Mouse (Mus musculus) brain, adult 2 months (tissue): ENCODE data around the gene Rnf26.

ENCODE experiments used
- DNase-seq: peaks from one replicate; pipeline ENCODE4 v3.0.0; 2011; ENCODE audit warnings: low read depth, low spot score

The Rnf26 gene

DNA sequence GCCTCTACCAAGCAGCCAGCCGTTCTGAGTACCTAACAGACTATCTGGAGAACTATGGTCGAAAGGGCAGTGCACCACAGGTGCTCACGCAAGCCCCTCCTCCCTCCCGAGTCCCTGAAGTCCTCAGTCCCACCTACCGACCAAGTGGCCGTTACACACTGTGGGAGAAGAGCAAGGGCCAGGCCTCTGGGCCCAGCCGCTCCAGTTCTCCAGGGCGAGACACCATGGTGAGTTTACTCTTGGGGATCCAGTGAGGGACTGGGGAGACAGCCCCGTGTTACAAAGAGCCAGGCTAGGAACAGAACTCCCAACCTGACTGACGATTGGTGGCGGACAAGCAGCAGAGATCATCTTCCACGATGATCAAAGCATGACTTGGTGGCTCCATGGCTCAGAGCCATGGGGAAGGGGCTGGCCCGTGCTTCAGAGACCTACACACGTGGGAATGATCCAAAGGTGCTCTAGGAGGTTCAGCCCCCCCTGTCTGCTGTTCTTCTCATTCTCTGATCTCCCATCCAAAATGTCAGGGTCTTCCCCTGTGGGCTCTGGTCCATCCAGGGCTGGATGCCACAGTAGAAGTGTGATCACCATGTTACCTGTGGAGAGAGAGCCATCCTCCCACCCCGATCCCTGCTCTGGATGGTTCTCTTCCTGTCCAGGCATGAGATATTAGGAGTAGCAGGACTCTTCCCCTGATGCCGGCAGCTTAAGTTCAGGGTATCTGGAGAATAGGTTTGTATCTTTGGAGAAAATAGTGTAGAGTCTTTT, 37.1 kb downstream of the Rnf26 start:
- no peak for DNase-seq

DNA sequence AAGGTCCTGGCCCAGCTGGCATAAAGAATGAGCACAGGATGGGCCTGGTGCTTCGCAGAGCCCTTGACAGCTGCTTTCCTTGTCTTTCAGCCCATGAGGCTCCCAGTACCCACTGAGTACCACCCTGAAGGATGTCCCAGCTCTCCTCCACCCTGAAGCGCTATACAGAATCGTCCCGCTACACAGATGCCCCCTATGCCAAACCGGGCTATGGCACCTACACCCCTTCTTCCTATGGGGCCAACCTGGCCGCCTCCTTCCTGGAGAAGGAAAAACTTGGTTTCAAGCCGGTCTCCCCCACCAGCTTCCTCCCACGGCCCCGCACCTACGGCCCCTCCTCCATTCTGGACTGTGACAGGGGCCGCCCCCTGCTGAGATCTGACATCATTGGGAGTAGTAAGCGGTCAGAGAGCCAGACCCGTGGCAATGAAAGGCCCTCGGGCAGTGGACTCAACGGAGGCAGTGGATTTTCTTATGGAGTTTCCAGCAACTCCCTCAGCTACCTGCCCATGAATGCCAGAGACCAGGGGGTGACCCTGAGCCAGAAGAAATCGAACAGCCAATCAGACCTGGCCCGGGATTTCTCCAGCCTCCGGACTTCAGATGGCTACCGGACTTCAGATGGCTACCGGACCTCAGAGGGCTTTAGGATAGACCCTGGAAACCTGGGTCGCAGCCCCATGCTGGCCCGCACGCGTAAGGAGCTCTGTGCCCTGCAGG, 37.9 kb downstream of the Rnf26 start:
- DNase-seq: no peak

DNA sequence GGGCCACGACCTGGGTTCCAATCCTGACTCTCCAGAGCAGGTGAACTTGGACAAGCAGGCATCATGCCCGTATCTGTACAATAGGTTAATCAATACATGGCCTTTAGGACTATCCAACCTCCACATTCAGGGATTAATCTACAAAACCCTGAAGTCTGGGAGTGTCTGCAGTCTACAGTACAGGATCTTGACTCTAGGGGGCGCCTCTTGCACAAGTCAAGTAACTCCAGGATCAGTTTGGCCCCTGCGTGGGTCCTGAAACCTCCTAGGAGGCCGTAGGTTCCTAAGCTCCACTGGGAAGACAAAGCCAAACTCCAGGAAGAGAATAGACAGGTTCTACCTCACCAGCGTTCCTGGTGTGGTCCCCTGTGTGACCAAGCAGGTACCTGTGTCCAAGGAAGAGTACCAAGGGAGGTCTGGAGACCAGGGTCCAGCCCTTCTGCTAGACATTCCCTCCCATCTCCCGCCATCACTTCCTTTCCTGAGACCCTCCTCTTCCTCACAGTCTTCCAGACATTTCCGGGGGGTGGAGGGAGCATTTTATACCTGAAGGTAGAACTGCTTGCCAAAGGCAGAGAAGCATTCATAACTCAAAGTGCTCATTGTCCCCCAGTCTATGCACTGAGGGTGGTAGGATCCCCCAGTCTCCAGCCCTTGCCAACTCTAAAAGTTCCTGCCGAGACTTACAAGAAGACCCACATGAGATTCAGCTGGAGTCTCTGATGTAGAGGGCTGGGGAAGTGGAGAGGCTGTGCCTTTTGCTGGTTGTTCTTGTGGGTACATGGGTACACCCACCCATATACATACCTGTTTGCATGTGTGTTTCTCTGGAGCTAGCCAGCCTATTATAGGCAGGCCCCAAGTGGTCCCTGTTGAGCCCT, 38.7 kb downstream of the Rnf26 start:
- DNase-seq: peak; percentile 82

DNA sequence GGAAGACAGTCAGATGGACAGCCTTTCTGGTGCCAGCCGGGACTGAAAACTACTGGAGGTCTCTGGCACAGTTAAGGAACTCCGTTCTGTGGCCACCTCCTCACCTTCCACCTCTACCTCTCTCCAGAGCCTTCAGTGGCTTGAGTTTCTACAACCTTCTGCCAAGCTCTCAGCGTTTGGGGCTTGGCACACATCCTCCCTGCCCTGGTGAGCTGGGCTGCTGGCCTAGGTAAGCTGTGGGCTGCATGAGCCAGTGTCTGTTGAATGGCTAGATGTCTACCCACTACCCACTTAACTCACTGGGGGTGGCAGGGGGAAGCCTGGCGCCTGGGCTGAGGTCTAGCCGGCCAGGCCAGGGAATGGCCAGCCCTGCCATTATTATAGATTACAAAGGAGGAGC, 40.2 kb downstream of the Rnf26 start:
- peak; percentile 71 for DNase-seq

DNA sequence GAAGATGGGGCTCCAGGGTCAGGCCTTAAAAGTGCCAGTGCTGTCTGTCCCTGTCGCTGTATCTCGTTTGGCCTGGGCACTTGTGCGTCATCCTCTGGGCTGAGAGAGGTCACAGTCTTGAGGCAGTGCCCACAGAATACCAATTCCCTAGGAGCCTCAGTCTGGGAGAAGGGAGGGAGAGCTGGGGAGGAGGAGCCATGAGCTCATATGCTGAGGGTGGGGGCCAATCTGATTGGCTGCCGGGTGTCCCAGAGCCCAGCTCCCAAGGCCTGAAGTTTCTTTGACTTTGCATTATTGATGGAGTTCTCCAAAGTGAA, 40.8 kb downstream of the Rnf26 start:
- DNase-seq: peak; percentile 81

DNA sequence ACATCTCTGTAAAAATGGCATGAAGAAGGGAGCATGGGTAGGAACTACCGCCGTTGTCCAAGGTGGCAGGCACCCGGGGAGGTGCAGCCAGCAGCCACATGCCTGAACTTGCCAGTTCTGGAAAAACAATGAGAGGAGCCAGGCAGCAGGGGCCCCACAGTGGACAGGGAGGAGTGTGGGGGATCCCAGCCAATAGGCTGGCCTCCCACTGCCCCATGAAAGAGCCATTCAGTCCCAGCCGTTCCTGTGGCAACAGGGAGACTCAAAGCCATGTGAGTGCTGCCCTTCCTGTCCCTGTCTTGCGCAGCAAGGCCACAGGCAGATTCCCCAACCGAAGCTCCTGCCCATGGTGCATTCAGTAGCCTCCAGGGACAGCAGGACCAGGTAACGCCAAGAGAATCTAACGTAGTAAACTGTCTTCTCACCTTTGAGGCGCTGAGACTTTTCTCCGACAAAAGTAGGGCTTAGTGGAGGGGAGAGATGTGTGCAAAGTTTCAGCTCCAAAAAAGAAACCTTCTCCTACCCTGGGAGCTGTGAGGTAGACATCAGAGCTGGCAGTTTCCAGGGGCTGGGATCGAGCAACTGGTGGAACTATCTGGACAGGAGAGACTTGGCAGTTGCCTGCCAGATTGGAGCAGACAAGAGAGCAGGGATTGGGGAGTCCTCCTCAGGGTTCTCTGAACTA, 41.3 kb downstream of the Rnf26 start:
- peak; percentile 90 for DNase-seq

DNA sequence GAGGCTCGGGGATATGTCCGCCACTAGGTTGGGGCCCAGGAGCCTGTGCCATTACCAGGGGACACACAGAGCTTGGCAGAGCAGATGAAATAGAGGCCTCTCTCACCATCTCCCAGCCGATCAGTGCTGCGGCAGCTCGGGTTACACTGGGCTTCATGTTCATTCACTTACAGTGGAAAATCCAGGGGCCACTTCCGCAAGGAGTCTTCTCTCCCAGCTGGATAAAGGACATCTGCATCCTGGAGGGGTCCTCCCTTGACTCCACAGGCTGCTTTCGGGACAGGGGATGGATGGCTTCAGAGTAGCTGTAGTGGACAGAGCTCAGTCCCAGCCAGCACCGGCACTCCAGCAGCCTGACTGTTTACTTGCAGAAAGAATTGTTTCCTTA, 42.5 kb downstream of the Rnf26 start:
- DNase-seq: no peak

DNA sequence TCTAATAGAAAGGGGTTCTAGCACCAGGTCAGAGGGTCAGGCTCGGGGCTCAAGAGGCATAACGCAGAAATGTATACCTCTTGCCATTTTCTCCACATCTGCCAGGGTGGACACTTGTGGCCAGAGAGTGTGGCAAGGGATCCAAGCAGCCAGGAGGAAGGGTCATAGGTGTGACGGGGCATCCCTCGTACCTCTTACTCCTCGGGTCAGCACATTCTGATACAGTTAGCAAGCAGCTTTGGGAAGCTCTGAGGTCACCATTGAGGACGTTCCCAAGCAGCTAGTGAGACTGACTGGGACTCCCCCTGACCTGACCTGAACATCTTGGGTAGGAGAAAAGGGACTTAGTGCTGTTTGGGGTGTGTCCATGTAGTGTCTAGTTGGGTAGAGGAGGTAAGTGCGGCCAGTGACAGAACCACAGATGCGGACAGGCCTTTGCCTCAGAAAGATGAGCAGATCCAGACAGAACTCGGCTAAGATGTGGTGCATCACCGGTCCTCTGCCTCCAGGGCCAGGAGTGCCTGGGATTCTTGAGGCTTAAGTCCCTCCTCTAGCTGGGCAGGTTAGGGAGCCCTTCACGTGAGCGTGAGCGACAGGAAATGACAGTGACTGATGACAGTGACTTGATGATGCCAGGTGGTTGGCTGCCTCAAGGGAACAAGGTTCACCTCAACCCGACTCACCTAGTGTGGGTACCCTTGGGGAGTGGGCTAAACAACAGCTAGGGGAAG, 43.0 kb downstream of the Rnf26 start:
- no peak for DNase-seq

DNA sequence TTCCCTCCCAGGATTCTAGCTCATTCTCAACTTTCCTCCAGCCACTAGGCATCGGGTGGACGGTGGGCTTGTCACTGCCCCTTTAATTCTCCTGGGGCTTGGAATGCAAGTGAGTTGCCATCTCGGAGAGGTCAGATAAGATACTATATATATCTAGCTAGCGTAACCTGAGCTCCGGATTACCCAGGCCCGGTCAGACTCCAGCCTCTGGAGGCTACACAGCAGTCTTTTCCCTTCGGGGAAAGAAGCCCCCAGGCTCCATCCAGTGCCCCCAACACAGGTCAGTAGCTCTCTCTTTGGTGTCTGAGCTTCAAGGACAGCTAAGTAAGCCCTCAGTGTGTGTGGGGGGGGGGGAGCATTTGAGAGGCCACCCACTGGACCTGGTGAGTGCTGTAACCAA, 44.1 kb downstream of the Rnf26 start:
- no peak for DNase-seq

DNA sequence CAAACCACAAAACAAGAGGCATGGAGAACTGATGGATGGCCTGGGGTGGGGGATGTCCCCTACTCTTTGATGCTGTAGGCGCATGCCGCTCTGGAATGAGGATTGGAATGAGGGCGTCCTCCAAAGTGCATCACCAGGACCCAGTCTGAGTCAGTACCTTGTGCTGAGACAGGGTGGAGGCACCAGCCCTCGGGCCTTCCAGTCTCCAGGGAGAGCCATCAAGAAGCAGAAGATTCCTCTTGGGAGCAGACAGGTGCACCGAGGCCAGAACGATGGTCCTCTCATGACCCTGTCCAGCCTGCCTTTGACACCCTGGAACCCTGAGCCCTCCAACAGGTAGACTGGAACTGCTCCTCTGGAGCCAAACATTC, 45.4 kb downstream of the Rnf26 start:
- DNase-seq: no peak

DNA sequence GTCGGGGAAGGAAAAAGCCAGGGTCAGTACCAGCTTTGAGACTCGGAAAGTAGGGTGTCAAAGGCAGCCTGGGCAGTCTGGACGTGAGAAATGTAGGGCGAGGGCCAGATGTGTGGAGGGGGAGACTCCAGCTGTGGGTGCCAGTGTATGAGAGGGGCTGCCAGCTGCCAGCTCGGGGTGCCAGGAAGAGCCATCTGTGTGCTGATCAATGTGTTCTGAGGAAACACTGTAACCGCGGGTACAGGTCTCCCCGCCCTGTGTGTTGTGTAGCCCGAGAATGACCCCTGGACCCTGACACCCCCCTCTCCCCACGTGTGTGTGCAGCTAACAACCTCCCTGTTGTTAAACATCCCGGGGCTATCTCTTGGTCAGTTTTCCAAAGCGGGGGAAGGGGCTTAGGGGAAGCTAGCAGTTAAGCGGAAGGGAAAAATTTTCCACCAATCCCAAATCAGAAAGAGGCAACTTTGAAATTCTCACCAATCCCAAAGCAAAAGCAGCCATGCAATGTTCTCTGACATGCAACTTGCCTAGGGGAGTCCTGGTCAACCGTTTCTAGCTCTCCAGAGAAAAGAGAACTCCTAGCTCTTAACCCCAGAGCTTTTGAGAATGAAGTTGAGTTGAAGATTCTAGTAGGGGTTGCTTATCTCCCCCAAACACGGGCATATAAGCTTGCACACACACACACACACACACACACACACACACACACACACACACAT, 45.9 kb downstream of the Rnf26 start:
- peak; percentile 69 for DNase-seq

DNA sequence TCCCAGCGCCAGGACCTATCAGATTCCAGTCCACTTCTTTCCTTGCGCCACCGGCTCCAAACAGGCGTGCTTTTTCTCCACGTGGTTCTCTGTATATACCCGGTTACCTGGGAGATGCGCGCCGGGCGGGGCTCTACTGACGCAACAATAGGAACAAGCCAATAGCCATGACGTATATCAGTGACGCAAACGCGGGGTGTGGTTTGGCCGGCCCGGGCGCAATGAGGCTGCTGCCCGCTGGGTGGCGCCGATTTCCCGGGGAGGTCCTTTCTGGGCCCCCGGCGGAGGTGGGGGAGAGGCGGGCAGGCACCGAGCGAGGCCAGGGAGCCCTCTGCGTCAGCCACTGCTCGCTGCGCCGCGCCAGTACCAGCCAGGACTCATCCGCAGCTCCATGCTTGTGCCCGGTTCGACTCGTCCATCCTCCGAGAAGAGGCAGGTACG, 46.5 kb downstream of the Rnf26 start, which contains the start of gene Usp2:
TSS of gene Usp2 (plus strand) at position 237 of the 441 bp plus-strand sequence.
- peak; percentile 99 for DNase-seq

DNA sequence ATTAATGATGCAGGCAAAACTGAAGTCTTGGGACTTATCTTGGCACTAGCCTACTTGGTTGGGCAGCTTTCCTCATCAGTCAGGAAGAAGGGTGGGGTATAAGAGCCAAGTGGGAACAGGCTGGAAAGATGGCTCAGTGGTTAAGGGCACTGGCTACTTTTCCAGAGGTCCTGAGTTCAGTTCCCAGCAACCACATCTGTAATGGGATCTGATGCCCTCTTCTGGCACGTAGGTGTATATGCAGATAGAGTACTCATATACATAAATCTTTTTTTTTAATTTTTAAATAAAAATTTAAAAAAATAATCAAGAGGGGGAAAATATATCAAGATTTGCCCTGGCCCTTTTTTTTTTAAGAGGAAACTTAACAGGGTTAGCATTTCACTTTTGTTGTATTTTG, 48.1 kb downstream of the Rnf26 start:
- DNase-seq: no peak

DNA sequence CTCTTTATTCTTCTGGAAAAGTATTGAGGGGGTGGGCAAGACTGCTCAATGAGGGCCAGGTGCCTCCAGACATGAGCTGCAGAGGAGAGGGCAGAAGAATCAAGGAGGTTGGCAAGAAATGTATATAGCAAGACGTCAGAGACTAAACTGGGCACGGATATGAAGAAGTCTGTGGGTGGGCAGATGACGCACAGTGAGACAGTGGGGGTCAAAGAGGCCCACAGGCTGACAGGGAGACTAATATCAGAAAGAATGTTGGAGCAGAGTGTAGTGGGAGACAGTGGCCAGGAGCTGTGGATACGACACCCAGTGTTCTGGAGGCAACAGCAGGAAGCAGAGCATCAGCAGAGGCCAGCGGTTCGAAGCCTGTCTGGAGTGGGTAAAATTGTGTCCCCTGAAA, 54.7 kb downstream of the Rnf26 start:
- DNase-seq: no peak

DNA sequence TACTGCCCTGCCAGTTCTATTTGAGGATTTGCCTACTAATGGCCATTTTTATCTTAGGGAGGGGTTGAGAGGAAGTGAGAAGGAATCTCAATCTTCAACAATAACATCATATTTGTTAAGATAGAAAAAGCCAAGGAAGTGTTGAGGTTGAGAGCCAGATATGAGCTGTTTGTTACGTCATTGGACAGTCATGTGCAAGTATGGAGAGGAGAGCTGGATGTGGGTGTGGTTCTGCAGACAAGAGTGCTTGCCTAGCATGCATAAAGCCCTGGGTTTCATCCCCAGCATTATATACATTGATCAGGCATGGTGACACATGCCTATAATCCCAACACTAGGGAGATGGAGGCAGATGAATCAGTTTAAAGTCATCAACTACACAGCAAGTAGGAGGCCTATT, 59.4 kb downstream of the Rnf26 start:
- no peak for DNase-seq

DNA sequence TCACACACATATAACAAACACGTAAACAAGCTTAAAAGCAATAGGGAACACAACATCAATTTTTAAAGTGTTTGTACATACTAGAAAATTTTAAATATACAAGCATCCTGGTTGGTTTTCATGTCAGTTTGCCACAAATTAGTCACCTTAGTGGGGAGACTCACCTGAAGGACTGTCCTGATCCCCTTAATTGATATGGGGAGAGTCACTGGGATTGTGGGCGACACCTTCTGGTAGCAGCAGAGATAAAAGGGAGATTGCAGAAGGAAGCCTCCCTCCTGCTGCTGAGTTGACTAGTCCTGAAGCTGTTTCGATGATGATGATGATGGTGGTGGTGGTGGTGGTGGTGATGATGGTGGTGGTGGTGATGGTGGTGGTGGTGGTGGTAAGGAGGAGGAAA, 60.5 kb downstream of the Rnf26 start:
- DNase-seq: no peak

DNA sequence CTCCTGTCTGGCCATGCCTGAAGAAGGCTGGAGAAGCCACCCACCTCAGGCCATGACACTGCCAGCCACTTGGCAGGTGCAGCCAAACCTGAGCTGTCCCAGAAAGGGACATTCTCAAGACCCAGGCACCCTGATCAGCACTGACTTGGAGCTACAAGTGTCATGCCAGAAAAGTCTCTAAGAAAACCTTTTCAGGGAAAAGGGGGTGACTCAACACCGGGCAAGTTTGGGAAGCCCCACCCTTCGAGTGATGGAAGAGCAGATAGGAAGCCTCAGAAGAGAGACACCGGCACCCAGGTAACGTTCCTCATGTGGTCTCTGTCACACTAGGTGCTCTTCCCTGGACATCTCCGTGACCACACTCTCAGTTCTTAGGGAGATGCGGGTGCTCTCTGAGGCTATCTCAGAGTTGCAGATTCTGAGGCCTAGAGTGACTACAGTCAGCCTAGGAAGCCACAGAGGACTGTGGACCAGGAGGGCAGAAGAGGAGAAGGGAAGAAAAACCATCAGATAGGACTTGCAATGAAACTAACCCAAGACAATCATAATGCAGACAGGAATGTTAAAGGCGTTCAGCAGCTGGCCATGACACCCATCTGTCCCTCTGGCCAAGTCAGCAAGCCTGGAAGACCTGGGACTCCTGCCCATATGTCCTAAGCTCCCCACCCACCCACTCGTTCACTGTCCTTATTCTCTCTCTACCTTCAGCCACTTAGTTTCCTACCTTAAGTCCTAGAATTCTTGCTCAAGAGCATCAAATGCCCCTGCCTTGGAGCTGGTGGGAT, 63.7 kb downstream of the Rnf26 start:
- DNase-seq: no peak

DNA sequence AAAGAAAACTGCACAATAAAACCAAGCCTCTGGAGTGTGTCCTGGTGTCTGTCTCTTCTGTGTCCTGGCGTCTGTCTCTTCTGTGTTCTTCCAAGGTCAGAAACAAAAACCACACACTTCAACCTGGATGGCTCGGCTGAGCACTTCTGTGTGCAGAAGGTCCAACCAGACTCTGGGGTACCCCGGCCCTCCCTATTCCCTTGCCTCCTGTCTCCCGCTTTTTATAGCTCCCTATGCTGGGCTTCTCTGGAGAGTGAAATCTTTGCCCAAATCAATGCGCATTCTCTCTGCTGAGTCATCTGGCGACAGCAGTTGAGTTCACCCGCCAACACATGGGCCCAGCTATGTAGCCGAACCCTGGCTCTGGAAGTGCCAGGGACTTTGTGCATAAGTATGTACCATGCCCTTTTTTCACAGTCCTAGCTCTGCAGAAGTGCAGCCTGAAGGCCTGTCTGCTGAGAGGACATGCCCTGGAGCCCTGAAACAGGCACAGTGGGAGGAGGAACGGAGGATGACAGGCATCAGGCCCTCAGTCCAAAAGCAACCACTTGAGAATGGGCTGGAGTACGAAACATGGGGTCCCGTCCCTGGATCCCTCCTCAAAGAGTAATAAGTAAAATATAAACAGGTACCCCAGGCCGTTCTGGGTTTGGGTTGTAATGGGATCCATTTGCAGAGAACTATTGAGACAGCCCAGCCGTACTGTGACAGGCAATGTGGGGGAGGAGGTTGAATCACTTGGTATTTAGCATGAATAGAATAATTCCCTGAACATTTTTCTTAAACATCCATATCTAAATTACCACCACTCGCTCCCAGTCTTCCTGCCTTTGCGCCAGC, 64.6 kb downstream of the Rnf26 start:
- DNase-seq: peak; percentile 88
